Mouse (Mus musculus) kidney, postnatal 10 days (tissue): ENCODE results near the gene Ndel1.

Experiments used
- DNase-seq: peaks from one replicate; pipeline ENCODE4 v3.0.0; 2021; ENCODE audit warnings: mixed read lengths

Gene Ndel1

DNA sequence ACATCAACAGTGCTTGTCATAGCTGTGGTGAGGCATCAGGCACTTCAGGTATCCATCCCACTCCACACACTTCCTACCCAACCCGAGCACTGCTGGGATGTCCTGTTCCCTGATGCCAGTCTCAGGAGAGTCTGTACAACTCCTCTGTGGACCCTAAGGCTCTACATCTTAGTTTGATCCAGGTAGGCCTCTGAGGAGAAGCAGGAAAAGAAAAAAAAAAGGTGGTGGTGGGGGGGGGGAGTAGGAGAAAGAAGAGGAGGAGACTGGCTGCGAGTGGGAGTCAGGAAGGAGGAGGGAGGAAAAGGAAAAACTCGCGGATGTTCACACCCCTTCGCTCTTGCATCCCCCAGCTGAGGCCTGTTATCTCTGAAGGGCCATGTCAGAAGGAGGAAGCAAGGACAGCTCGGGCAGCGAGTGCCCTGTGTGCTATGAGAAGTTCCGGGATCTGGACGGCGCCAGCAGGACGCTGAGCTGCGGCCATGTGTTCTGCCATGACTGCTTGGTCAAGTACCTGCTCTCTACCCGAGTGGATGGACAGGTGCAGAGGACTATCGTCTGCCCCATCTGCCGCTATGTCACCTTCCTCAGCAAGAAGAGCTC lies 20.7 kb upstream of the Ndel1 start:
- peak; percentile 52 for DNase-seq

DNA sequence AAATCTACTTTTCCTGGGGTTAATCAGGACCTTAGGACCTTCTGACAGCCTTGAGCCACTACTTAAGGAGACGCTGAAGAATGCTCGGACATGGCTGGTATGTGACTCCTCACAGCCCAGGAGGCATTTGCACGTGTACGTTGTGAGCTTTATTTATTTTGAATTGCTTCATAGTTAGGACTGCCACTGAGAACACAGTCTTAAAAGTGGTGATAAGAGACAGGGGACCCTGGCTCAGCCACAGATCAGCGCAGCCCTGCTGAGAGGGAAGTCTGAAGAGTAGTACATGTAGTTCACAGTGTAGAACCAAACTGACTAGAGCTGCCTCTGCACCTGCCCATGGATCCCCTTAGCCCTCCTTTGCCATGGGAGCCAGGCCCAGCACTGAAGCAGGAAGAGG lies 20.2 kb upstream of the Ndel1 start:
- no peak for DNase-seq

DNA sequence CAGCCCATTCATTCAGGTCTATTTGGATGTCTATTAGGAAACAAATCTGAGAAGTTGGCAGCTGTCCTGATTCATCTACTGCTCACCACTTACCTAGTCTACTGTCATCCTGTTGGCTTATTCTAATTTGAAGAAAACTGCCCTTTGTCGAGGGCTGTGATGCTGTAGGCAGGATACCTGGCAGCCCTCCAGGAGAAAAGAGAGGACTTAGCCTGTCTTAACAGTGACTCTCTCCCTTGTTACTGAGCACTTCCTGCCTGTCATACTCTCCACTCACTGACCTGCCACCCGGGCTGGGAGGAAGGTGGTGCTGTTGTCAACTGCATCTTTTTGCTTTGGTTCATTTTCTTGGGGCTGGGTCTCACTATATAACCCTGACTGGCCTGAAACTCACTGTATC lies 19.0 kb upstream of the Ndel1 start:
- peak; percentile 61 for DNase-seq

DNA sequence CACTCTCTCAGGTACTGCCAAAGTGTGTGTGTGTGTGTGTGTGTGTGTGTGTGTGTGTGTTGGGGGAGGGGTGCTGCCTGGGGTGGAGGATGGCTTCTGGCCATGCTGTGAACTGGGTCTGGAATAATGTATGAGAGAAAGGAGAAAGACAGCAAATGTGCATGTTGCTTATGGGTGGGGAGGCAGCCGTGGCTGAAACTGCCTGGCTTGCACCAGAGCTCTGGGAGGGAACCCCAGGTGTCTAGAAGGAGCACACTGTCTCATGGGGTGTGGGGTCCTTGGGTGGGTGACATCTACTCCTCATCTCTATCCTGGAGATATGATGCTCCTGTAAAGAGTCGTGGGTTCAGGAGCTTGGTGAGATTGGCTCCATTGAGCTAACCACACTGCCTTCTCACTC lies 17.0 kb upstream of the Ndel1 start:
- no peak for DNase-seq

DNA sequence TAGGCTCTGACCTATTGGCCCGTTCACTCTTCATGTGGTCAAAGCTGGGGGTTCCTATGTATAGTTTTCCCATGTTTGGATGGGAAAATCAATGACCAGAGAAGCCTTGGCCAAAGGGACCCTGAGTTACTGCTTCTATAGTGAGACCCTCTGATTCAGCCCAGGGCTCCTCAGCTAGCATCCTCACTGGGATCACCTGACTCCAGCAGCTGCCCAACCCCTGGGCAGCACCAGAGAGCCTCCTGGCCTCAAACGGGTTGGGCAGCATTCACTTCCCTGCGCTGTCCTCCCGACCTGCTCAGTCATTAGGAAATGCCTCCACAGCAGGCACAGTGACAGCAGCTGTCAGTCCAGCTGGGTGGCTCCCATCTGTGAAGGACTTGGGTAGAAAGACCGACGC lies 16.6 kb upstream of the Ndel1 start, which contains the start of gene Rnf222:
TSS of gene Rnf222 (plus strand) at position 301 of the 400 bp plus-strand sequence.
- DNase-seq, result no peak

DNA sequence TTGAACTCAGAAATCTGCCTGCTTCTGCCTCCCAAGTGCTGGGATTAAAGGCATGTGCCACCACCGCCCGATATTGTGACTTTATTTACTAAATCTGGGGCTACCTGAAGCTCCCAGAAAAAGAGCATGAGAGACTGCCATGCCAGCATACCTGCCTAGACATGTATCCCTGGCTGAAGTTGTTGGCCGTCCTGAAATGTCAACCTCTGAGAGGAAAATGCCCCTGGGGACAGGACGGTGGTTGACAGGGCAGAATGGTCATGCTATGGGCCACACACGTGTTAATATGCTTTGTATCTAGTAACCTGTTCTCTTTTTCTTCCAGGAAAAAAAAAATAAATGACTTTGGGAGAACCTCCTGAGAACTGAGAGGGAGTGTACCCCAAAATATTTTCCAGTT lies 14.4 kb upstream of the Ndel1 start:
- DNase-seq, result no peak

DNA sequence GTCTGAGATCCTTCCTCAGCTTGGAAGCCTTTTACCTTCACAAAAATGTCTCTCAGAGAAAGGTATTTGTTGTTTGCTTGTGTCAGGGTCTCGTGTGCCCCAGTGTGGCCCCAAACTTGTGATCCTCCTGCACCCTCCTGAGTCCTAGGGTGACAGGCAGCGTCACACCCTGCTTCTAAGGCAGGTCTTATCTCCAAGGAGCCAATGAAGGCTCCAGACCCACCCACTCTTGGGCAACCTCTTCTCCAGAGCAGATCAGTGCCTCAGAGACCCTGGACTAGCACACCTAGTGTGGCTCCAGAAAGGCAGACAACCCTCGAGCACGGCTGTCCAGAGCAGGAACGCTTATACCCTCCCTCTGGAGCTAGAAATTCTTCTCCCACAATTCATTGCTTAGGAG lies 12.7 kb upstream of the Ndel1 start:
- no peak for DNase-seq

DNA sequence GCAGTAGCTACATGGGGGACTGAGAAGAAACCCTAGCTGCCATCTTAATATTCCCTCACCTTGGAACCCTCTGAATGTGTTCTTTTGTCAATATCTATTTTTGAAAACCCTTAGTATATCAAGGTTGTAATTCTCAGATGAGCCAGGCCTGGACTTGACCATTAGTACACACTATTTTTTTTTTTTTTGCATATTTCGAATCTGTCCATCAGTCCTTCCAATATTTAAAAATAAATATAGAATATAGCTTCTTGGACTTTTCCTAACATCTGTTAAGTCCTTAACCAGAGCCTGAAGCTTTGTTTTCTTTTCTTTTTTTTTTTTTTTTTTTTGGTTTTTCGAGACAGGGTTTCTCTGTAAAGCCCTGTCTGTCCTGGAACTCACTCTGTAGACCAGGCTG lies 12.2 kb upstream of the Ndel1 start:
- no peak for DNase-seq

DNA sequence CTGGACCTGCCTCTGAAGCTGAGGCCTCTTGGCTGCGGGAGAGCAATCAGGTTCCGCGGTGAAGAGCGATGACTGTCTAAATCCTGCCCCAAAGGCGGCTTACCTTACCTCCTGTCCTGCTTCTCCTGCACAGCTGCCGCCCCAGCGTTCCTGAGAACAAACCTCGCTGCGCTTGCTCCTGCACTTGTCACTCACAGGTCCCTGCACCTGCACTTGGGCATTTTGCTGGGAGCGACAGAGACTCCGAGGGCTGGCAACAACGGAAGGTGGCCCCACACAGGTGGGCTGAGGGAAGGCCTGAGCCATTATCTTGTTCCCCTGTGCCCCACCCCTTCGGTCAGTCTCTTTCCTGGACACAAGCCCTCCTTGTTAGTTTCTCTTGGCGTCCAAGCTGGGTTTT lies 10.4 kb upstream of the Ndel1 start:
- DNase-seq, result no peak

DNA sequence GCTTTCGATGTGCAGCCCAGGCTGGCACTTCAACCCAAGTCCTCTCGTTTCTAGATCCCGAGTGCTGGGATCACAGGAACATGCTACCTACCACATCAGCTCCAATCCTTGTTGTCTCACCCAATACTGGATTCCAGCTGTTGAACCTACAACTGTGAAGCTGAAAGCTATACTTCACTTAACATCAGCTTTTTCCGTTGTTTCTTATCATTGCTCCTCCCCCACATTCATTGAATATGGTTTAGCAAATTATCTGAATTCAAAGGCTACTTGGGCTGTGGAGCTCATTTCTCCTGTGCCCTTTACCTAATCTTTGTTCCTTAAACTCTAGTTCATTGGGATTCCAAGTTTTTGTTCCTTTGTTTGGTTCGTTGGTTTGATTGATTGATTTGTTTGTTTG lies 7.2 kb upstream of the Ndel1 start:
- no peak for DNase-seq

DNA sequence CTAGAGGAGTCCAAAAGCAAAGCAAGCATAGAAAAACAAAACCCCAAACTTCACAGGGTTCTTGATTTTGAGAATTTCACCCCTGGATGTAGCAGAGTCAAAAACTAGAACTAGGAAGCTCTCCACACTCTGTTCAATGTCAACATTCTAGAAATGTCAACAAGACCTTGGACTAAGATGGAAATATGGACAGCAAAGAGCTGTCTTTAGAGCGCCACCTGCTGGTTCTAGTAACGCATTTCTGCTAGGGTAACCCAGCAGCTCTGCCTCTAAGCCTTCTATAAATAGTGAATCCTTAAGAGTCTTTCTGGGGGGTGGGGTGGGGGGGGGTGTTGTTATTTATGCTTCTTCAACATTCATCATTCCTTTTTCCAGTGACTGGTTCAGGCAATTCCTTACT lies 3.2 kb upstream of the Ndel1 start:
- peak; percentile 86 for DNase-seq

DNA sequence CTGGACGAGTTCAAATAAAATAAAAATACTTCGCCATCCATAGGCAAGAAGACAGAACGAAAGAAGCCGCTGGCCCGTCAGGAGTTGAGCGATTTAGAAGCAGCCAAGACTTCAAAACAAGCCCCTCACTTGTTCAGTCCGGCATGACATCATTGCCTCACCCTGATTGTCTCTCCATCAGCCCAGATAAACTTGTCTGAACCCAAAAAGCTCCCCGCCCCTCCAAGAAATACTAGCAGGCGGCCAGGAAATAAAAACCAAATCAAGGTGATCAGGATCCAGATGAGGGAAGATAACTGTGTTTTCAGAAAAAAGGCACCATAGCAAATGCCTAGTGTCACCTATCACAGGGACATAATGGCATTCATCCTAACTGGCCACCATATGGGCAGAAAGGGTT lies 381 bp downstream of the Ndel1 start:
- DNase-seq, result no peak

DNA sequence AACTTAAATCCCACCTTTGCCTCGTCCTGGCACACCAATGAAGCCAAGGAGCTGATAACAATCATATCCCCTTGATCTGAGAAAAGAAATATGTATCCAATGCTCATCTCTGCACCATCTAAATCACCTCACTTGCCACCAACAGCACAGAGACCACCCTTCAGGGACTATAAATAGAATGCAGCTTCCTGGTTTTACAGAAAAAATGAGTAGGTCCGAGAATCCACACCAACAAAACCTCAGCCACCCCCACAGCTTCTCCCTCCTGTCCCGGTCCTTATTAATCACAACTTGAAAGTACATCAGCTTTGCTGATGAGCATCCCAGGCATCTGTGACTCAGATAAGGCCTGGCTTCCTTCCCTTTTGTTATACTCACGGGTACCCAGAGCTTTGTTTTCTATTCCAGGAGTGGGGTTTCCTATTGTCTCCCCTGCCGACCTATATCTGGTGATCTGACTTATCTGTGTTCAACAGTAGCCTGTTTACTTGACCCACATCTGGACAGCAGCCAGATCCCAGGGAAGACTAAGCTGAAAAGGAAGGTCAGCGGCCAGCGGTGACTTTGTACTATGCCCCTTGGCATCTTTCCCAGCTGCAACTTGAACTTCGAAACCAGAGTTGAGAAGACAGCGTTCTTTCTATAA lies 7.0 kb downstream of the Ndel1 start:
- DNase-seq, result peak; percentile 96

DNA sequence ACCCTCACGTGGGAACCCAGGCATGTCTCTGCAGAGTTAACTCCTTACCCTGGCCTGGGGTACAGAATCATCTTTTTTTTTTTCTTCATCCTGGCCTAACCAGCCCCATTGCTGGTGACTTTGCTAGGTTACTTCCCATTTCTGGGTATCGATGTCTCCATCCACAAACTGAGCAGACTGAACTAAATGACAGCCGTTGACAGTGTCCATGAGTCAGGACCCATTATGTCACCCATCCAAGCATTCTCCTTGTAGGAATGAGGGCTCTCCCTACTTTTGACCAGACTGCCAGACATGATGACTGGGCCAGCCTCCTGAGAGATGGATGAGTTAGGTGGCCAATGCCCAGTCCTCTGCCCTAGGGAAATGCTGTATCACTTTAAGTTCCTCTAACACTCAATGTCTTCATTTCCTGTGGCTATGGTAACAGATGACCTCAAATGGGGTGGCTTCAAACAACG lies 8.0 kb downstream of the Ndel1 start:
- DNase-seq, result no peak

DNA sequence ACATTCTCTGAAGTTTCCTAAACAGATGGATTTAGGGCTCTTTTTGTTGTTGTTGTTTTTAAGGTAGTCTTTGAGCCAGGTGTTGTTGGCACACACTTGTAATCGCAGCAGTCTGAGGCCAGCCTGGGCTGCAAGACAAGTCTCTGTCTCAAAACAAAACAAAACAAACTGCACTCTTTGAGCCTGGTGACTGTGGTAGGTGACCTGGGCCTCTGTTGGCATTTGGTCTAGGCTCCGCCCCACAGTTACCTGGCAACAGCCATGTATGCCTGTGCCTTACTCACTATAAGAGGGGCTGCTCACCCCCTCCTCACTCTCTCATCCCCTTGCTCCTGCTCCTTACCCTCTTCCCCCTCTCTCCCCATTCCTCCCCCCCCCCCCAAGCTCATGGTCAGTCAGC lies 9.4 kb downstream of the Ndel1 start:
- DNase-seq, result no peak

DNA sequence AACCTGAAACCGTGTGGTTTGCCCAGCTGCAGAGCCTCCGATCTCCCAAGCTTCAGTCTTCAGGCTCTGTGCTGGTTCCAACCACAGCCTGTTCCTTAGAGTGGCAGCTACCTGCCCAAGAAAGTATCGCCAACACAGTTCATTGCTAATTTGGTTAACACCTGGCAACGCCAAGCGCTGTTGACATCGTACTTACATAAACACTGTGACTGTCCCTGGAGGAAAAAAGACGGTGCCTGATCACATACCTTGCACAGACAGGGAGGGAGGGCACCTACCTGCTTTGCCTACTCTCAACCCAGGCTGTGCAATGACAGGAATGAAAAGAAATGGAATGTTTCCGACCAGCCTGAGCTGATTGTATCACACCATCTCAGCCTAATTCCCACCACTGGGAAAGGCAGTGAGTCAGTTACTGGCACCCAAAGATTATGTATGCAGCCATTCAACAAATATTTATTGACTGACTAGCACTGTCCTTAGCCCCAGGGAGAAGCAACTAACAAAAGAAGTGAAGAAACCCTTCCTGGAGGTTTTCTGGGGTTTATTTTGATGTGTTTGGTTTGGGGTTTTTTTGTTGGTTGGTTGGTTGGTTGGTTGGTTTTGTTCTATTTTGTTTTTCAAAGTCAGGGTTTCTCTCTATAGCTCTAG lies 11.6 kb downstream of the Ndel1 start:
- DNase-seq, result no peak

DNA sequence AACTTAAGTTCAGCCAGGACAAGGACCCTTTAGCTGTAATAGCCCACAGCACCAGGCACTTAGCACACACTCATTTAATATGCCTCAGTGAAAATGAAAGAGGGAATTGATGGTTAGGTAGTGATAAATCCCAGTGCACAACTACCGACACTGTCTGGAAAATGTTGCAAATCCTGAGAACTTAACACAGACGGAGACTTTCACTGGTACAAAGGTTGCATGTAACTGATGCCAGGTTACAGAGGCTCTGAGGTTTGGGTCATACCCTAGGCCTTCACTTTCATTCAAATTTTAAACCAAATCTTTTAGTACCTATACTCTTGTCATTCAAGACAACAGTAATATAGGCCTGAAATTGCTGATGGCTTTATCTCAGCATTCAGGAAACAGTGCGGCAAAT lies 14.3 kb downstream of the Ndel1 start:
- no peak for DNase-seq

DNA sequence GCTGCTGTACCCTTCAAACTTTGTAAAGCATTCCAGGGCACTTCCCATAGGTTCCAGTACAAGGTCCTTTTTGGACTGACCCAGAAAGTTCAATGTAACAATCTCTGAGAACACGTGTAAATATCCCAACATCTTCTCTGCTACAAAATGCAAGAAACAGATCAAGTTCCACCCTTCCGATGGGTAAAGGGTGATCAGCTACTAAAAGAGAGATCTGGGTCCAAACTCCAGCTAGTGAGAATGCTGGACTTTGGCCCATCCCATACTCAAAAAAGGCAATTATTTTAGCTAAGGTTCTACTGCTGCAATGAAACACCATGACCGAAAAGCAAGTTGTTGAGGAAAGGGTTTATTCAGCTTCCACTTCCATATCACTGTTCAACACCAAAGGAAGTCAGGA lies 17.0 kb downstream of the Ndel1 start:
- no peak for DNase-seq

DNA sequence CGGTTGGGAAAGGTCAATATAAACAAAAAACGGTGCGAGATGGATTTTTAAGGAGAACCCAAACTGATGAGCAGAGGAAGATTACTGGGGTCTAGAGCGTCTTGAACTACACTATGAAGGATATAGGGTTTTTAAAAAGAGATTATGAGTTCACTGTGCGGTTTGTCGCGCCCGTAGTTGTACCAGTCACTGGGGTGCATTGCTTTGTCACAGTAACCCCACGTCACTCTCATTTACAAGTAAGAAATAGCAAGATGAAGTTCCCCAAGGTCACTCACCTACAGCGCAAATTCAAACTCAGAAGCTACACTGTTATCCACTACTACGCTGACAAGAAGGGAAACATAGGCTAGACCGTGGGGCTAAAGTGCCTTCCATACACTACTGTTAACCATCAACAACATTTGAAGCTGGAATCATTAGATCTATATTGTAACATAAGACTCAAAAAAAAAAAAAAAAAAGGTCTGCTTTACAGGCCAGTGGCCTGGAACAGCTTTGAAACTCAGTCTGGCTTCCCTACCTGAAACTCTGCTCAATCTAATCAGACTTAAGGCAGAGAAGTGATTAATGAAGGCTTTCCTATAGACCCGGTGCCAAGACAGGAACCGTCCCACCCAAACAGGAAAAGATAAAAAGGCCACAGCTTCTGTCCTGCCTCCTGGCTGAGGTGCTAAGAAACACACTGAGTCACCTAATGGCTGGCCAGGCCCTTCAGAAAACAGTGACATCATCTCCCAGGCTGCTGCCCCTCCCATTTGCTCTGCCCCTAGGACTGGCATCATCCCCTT lies 17.9 kb downstream of the Ndel1 start:
- peak; percentile 63 for DNase-seq

DNA sequence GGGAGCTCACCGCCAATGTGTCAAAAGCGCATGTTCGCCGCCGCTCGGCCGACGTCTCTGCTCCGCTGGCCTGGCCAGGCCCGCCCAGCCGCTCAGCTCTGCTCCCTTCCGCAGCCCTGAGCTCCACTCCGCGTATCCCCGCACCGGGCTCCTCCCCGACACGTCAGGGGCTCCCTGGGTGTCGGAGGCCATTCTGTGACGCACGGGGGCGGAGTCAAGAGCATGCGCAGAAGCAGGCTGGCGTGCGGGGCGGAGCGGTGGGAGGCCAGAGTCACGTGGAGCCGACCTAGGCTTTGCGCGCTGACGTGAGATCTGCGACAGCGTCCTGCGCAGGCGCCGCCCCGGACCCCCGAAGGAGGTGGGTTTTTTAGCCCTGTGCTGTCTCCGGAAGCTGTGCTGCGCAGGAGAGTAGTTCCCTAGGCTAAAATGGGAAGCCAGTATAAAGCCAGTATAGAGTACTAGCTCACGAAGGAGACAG lies 18.7 kb downstream of the Ndel1 start:
- peak; percentile 100 for DNase-seq

DNA sequence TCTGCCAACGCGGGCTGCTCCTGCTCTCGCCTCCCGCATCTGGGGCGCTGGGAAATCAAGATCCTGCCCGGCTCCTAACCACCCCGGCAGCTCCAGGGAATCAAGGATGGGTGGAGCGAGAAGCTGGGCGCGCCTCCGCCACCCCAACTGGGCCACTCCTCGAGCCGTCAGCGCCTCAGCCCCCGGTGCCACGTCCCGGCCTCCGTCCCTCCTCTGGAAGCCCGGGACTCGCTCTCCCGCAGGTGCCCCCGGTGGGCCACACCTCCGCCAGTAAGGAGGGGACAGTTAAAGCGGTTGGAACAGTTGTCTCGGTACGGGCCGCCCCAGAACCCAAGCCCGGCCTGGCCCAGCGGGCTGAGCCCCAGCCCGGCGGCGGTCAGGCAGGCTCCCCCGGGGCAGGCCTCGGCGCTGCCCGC lies 19.2 kb downstream of the Ndel1 start:
- DNase-seq, result peak; percentile 84

DNA sequence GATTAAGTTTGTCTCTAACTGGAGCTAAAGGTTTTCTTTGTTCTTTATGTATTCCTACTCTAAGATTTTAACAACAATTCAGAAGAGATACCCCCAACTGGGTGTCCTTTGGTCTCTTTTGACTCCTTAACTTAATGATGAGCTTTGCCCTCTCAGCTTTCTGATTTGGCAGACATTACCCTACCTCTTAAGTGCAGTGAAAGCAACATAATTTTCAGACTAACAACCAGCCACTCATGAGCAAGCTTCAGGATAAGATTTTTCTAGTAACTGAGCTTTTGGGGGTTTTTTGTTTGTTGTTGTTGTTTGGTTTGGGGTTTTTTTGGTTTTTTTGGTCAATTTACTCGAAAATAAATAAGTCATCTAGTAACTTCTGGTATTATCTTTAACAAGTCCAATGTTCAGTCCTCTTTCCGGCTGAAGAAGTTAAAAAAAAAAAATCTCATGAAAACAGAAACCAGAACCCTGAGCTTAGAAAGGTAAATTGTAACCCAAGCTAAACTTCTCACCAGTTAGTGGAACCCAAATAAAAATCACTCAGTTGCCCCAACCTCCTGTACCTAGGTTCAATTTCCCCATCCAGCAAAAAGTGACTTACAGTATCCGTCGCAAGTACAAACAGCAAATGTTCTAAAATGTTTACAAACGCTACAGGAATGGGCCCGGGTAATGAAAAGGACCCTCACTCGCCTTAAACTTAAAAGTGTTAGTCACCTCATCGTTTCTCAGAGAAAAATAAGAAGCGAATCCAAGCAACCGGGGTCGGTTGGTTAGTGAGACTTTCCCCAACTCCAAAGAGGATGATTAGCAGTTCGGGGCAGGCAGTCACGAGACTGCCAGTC lies 19.8 kb downstream of the Ndel1 start:
- no peak for DNase-seq

DNA sequence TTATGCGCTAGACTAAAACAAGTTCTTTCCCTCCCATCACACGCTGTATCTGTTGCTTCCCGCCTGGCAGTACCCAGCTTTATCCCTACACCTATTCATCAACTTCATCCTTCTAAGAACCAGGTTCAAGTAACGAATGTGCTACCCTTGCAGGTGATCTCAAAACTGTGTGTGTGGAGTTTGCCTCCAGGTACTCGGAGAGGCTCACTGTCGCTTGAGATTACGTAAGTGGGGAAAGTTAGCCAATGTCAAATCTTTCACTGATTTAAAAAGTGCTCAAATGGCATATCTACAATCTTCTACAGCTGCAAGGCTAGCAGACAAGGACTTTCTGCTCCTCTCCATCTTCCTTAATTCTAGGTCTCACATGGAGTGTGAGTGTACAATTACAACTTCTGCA lies 20.8 kb downstream of the Ndel1 start:
- no peak for DNase-seq
